Mouse (Mus musculus): ENCODE data around the gene Slx1b.
A peak's percentile ranks its signal among the peaks of the same experiment; 100 is the strongest.

Gene Slx1b

GRCm38 (mm10) chr7:126676631-126677220 is 18.9 kb downstream of the Slx1b start:
- DNase-seq (ENCODE audit: low read depth in 2 of 2, low spot score in 2 of 2) = no peak

- DNase-seq (ENCODE audit: low read depth in 2 of 2, low spot score in 2 of 2) = no peak
Measured at GRCm38 (mm10) chr7:126676207-126676606, 19.4 kb downstream of the Slx1b start, which contains the start of gene Sult1a1. TSS of gene Sult1a1 (minus strand) at chr7:126676432.

- no peak for DNase-seq (ENCODE audit: low read depth in 2 of 2, low spot score in 2 of 2)
Measured at GRCm38 (mm10) chr7:126675104-126675503, 20.5 kb downstream of the Slx1b start.

- no peak for DNase-seq (ENCODE audit: low read depth in 2 of 2, low spot score in 2 of 2)
Measured at GRCm38 (mm10) chr7:126672111-126672510, 23.5 kb downstream of the Slx1b start.

- no peak for DNase-seq (ENCODE audit: low read depth in 2 of 2, low spot score in 2 of 2)
Measured at GRCm38 (mm10) chr7:126670152-126670551, 25.4 kb downstream of the Slx1b start.

- DNase-seq (ENCODE audit: low read depth in 2 of 2, low spot score in 2 of 2) = no peak
Measured at GRCm38 (mm10) chr7:126668452-126668851, 27.1 kb downstream of the Slx1b start.

GRCm38 (mm10) chr7:126667495-126668090 is 28.0 kb downstream of the Slx1b start:
- no peak for DNase-seq (ENCODE audit: low read depth in 2 of 2, low spot score in 2 of 2)

- no peak for DNase-seq (ENCODE audit: low read depth in 2 of 2, low spot score in 2 of 2)
Measured at GRCm38 (mm10) chr7:126665269-126665668, 30.3 kb downstream of the Slx1b start.

- DNase-seq (ENCODE audit: low read depth in 2 of 2, low spot score in 2 of 2) = no peak
Measured at GRCm38 (mm10) chr7:126663646-126664045, 31.9 kb downstream of the Slx1b start.

GRCm38 (mm10) chr7:126659771-126660170 is 35.8 kb downstream of the Slx1b start:
- DNase-seq (ENCODE audit: low read depth in 2 of 2, low spot score in 2 of 2) = no peak

GRCm38 (mm10) chr7:126657522-126657921 is 38.1 kb downstream of the Slx1b start:
- DNase-seq (ENCODE audit: low read depth in 2 of 2, low spot score in 2 of 2) = no peak

GRCm38 (mm10) chr7:126655695-126656094 is 39.9 kb downstream of the Slx1b start:
- DNase-seq (ENCODE audit: low read depth in 2 of 2, low spot score in 2 of 2) = peak; percentile 20 to 49

- no peak for DNase-seq (ENCODE audit: low read depth in 2 of 2, low spot score in 2 of 2)
Measured at GRCm38 (mm10) chr7:126653991-126654390, 41.6 kb downstream of the Slx1b start.

GRCm38 (mm10) chr7:126650852-126651251 is 44.7 kb downstream of the Slx1b start:
- no peak for DNase-seq (ENCODE audit: low read depth in 2 of 2, low spot score in 2 of 2)

- DNase-seq (ENCODE audit: low read depth in 2 of 2, low spot score in 2 of 2) = peak; percentile 84 to 88
Measured at GRCm38 (mm10) chr7:126649231-126650051, 46.1 kb downstream of the Slx1b start, which contains the start of gene Sgf29. TSS of gene Sgf29 (plus strand) at chr7:126649309.

GRCm38 (mm10) chr7:126648486-126648885 is 47.1 kb downstream of the Slx1b start:
- DNase-seq (ENCODE audit: low read depth in 2 of 2, low spot score in 2 of 2) = no peak

- DNase-seq (ENCODE audit: low read depth in 2 of 2, low spot score in 2 of 2) = no peak
Measured at GRCm38 (mm10) chr7:126645708-126646107, 49.9 kb downstream of the Slx1b start.

- no peak for DNase-seq (ENCODE audit: low read depth in 2 of 2, low spot score in 2 of 2)
Measured at GRCm38 (mm10) chr7:126644914-126645313, 50.7 kb downstream of the Slx1b start.

- DNase-seq (ENCODE audit: low read depth in 2 of 2, low spot score in 2 of 2) = no peak
Measured at GRCm38 (mm10) chr7:126644345-126644744, 51.2 kb downstream of the Slx1b start.

- peak; percentile 8 to 45 for DNase-seq (ENCODE audit: low read depth in 2 of 2, low spot score in 2 of 2)
Measured at GRCm38 (mm10) chr7:126643244-126643617, 52.4 kb downstream of the Slx1b start.

GRCm38 (mm10) chr7:126642545-126643243 is 52.9 kb downstream of the Slx1b start:
- DNase-seq (ENCODE audit: low read depth in 2 of 2, low spot score in 2 of 2) = no peak
